Mouse (Mus musculus) hindbrain, embryonic 14.5 days (tissue): Measurements from ENCODE around the gene Ykt6. TPM values are rescaled to one million over a fixed set of nuclear protein-coding genes. Genes with fewer than 3 reads are reported as not detected.

Experiments
- ATAC-seq: fragments of 200-750 bp; cut with Nextera tagmentation; 2 replicates; pipeline ENCODE4 v1.8.0; 2017; ENCODE audit warnings: moderate number of reproducible peaks, mild to moderate bottlenecking, moderate TSS enrichment, moderate library complexity; ENCODE audit not compliant: low FRiP score
- DNase-seq: peaks from one replicate; pipeline ENCODE4 v3.0.0-alpha.2; 2015; ENCODE audit warnings: low spot score
- H3K27ac ChIP-seq: fragments of 300-500 bp; sonication (generic); 2 replicates; pipeline ENCODE4 v1.5.1; 2014; ENCODE audit warnings: mild to moderate bottlenecking, moderate library complexity
- H3K27me3 ChIP-seq: fragments of 300-500 bp; sonication (generic); 2 replicates; pipeline ENCODE4 v1.6.1; 2014; ENCODE audit warnings: mild to moderate bottlenecking, low read length, mixed read lengths; ENCODE audit not compliant: control insufficient read depth, insufficient read depth
- H3K36me3 ChIP-seq: fragments of 300-500 bp; sonication (generic); replicated peaks from 2 replicates; pipeline ENCODE4 v1.6.1; 2014; ENCODE audit not compliant: control insufficient read depth, insufficient read depth
- H3K4me1 ChIP-seq: fragments of 300-500 bp; sonication (generic); replicated peaks from 2 replicates; pipeline ENCODE4 v1.6.1; 2014; ENCODE audit warnings: antibody characterized with exemption, low read length, mixed read lengths; ENCODE audit not compliant: control insufficient read depth, insufficient read depth
- H3K4me2 ChIP-seq: fragments of 300-500 bp; sonication (generic); replicated peaks from 2 replicates; pipeline ENCODE4 v1.6.1; 2014; ENCODE audit warnings: mild to moderate bottlenecking, moderate library complexity
- H3K4me3 ChIP-seq: fragments of 300-500 bp; sonication (generic); replicated peaks from 2 replicates; pipeline ENCODE4 v1.5.1; 2014; ENCODE audit warnings: mild to moderate bottlenecking, low read length
- H3K9ac ChIP-seq: fragments of 300-500 bp; sonication (generic); 2 replicates; pipeline ENCODE4 v1.6.1; 2014
- H3K9me3 ChIP-seq: fragments of 300-500 bp; sonication (generic); 2 replicates; pipeline ENCODE4 v1.6.1; 2016; ENCODE audit warnings: low read length; ENCODE audit not compliant: control insufficient read depth
- WGBS: fragments of 180-500 bp; shearing (Covaris S2); extraction: QIAGEN DNeasy Blood & Tissue Kit; methylation state at CpG from one replicate; pipeline ENCODE4 v1.1.7; 2014; 5-methylcytosine and 5-hydroxymethylcytosine counted together
- polyA plus RNA-seq: library from polyadenylated mRNA; unstranded; fragments of >200 nt; fragmentation: Nextera tagmentation; extraction: Ambion mirVana; gene quantifications from 2 replicates; pipeline ENCODE4 v1.2.1, GENCODE M21; 2014

Ykt6 gene
- polyA plus RNA-seq, 1 experiment from 2014 or later, result 39.9 TPM

GRCm38 (mm10) chr11:5965865-5966264 is 10.4 kb downstream of the Ykt6 start:
- Histone ChIP-seq H3K27me3 (no peaks in the 10 kb centered on the region), H3K36me3 (peaks cover 99% of the 10 kb centered on the region), H3K27ac (no peak overlapping the region), H3K9ac (no peak overlapping the region), H3K4me2 (no peak overlapping the region), H3K4me1 (no peaks in the 10 kb centered on the region), H3K4me3 (no peak overlapping the region), H3K9me3 (no peaks in the 10 kb centered on the region)
- no peak for DNase-seq
- no peak for ATAC-seq
- WGBS, result 82% methylated on average over 11 of the region's 11 CpGs

- Histone ChIP-seq H3K9me3 (no peaks in the 10 kb centered on the region), H3K4me3 (no peak overlapping the region), H3K4me2 (no peak overlapping the region), H3K9ac (no peak overlapping the region), H3K36me3 (peaks cover 91% of the 10 kb centered on the region), H3K27ac (no peak overlapping the region), H3K27me3 (no peaks in the 10 kb centered on the region), H3K4me1 (no peaks in the 10 kb centered on the region)
- ATAC-seq (peak; percentile 1; the same call in 1 of the 2 replicates), DNase-seq (no peak)
- 96% methylated on average over 3 of the region's 3 CpGs for WGBS
These were observed 11.3 kb downstream of the Ykt6 start for GRCm38 (mm10) chr11:5966751-5967150.

GRCm38 (mm10) chr11:5968223-5968622 is 12.7 kb downstream of the Ykt6 start:
- Histone ChIP-seq H3K4me1 (no peaks in the 10 kb centered on the region), H3K4me3 (no peak overlapping the region), H3K27ac (no peak overlapping the region), H3K36me3 (peaks cover 88% of the 10 kb centered on the region), H3K4me2 (no peak overlapping the region), H3K27me3 (no peaks in the 10 kb centered on the region), H3K9me3 (no peaks in the 10 kb centered on the region), H3K9ac (no peak overlapping the region)
- ATAC-seq (no peak; the same call in 1 of the 2 replicates), DNase-seq (no peak)
- 83% methylated on average over 6 of the region's 6 CpGs for WGBS

- H3K27ac ChIP-seq, result no peak overlapping the region
- H3K27me3 ChIP-seq, result no peaks in the 10 kb centered on the region
- no peak overlapping the region for H3K4me3 ChIP-seq
- no peak overlapping the region for H3K9ac ChIP-seq
- peaks cover 62% of the 10 kb centered on the region for H3K36me3 ChIP-seq
- no peaks in the 10 kb centered on the region for H3K4me1 ChIP-seq
- ATAC-seq (no peak), DNase-seq (no peak)
- 69% methylated on average over 7 of the region's 7 CpGs for WGBS
- no peaks in the 10 kb centered on the region for H3K9me3 ChIP-seq
- H3K4me2 ChIP-seq, result no peak overlapping the region
These were observed 15.7 kb downstream of the Ykt6 start for GRCm38 (mm10) chr11:5971202-5971601.

- no peak overlapping the region for H3K4me2 ChIP-seq
These were observed 17.7 kb downstream of the Ykt6 start for GRCm38 (mm10) chr11:5973151-5973550.

GRCm38 (mm10) chr11:5974053-5974452 is 18.6 kb downstream of the Ykt6 start:
- DNase-seq, result no peak
- Histone ChIP-seq H3K9ac (no peak overlapping the region), H3K27me3 (no peaks in the 10 kb centered on the region), H3K27ac (no peak overlapping the region), H3K4me3 (no peak overlapping the region), H3K4me2 (no peak overlapping the region), H3K36me3 (peaks cover 34% of the 10 kb centered on the region), H3K9me3 (no peaks in the 10 kb centered on the region), H3K4me1 (no peaks in the 10 kb centered on the region)
- ATAC-seq, result no peak
- WGBS, result 82% methylated on average over 6 of the region's 6 CpGs

More at GRCm38 (mm10) chr11:5973151-5973550, 17.7 kb downstream of the Ykt6 start:
- Histone ChIP-seq H3K36me3 (peaks cover 43% of the 10 kb centered on the region), H3K9me3 (no peaks in the 10 kb centered on the region), H3K4me3 (no peak overlapping the region), H3K27me3 (no peaks in the 10 kb centered on the region), H3K27ac (no peak overlapping the region), H3K4me1 (no peaks in the 10 kb centered on the region), H3K9ac (no peak overlapping the region)
- DNase-seq (no peak), ATAC-seq (no peak)
- 53% methylated on average over 7 of the region's 7 CpGs for WGBS

GRCm38 (mm10) chr11:5975068-5975467 is 19.6 kb downstream of the Ykt6 start:
- Histone ChIP-seq H3K4me1 (no peaks in the 10 kb centered on the region), H3K9me3 (no peaks in the 10 kb centered on the region), H3K4me3 (no peak overlapping the region), H3K27ac (no peak overlapping the region), H3K9ac (no peak overlapping the region), H3K4me2 (no peak overlapping the region), H3K36me3 (peaks cover 29% of the 10 kb centered on the region), H3K27me3 (no peaks in the 10 kb centered on the region)
- WGBS, result 67% methylated on average over 2 of the region's 2 CpGs
- ATAC-seq (no peak), DNase-seq (no peak)

GRCm38 (mm10) chr11:5976106-5976505 is 20.6 kb downstream of the Ykt6 start:
- WGBS, result 24% methylated on average over 9 of the region's 9 CpGs
- no peaks in the 10 kb centered on the region for H3K27me3 ChIP-seq
- H3K4me3 ChIP-seq, result no peak overlapping the region
- DNase-seq, result no peak
- no peak overlapping the region for H3K4me2 ChIP-seq
- peaks cover 32% of the 10 kb centered on the region for H3K36me3 ChIP-seq
- ATAC-seq, result no peak
- H3K4me1 ChIP-seq, result no peaks in the 10 kb centered on the region
- no peak overlapping the region for H3K9ac ChIP-seq
- no peaks in the 10 kb centered on the region for H3K9me3 ChIP-seq
- H3K27ac ChIP-seq, result no peak overlapping the region

- H3K4me3 ChIP-seq, result no peak overlapping the region
- no peaks in the 10 kb centered on the region for H3K4me1 ChIP-seq
- no peak overlapping the region for H3K4me2 ChIP-seq
- H3K9ac ChIP-seq, result no peak overlapping the region
- WGBS, result 92% methylated on average over 7 of the region's 7 CpGs
- no peaks in the 10 kb centered on the region for H3K9me3 ChIP-seq
- H3K27ac ChIP-seq, result no peak overlapping the region
- no peaks in the 10 kb centered on the region for H3K27me3 ChIP-seq
- ATAC-seq, result no peak
- peaks cover 28% of the 10 kb centered on the region for H3K36me3 ChIP-seq
- DNase-seq, result no peak
These were observed 23.6 kb downstream of the Ykt6 start for GRCm38 (mm10) chr11:5979088-5979487.

- no peak overlapping the region for H3K4me3 ChIP-seq
- no peak overlapping the region for H3K9ac ChIP-seq
- 92% methylated on average over 2 of the region's 2 CpGs for WGBS
- no peaks in the 10 kb centered on the region for H3K27me3 ChIP-seq
- H3K36me3 ChIP-seq, result peaks cover 26% of the 10 kb centered on the region
- DNase-seq, result no peak
- no peak overlapping the region for H3K4me2 ChIP-seq
- H3K4me1 ChIP-seq, result no peaks in the 10 kb centered on the region
- H3K9me3 ChIP-seq, result no peaks in the 10 kb centered on the region
- ATAC-seq, result no peak
- H3K27ac ChIP-seq, result no peak overlapping the region
These were observed 24.6 kb downstream of the Ykt6 start for GRCm38 (mm10) chr11:5980108-5980507.
